8 mouse cellular contexts compared by ENCODE assay signal in genomic region chr19:6992011-6992858, GRCm38 (mm10). TPM values are rescaled to one million over a fixed set of nuclear protein-coding genes. Genes with fewer than 3 reads are reported as not detected.
DNase-seq lines count a peak whose midpoint lies in the region; ATAC-seq lines count a peak whose summit lies in the region.

Gene Dnajc4, minus strand, starts transcription at chr19:6992572.

- no peaks in the 10 kb centered on the region for H3K9me3 ChIP-seq in hindbrain, embryonic 10.5 days

- H3K4me1 ChIP-seq in hindbrain, embryonic 10.5 days (replicated peaks), result peaks cover 71% of the 10 kb centered on the region

- ATAC-seq in frontal cortex, adult (ENCODE audit: low TSS enrichment), result peak; percentile 84

- H3K27me3 ChIP-seq in hindbrain, embryonic 10.5 days (ENCODE audit: insufficient read depth, poor library complexity, severe bottlenecking), result no peaks in the 10 kb centered on the region

- WGBS in hindbrain, embryonic 10.5 days, result 3% methylated on average over 37 of the region's 37 CpGs

- peak within 1 kb of the TSS; percentile 89 for H3K27ac ChIP-seq in hindbrain, embryonic 10.5 days

- H3K4me3 ChIP-seq in hindbrain, embryonic 10.5 days, result peak within 1 kb of the TSS; percentile 69

- peak; percentile 91 for DNase-seq in MN1 (ENCODE audit: low spot score)
- DNase-seq in cerebellum, adult 9-10 months, result peak; percentile 98
- DNase-seq in hindbrain, embryonic 10.5 days (ENCODE audit: low spot score), result peak; percentile 98
- peak; percentile 93 to 95 for DNase-seq in layer of hippocampus, postnatal 10 days (ENCODE audit: low spot score in 2 of 2)
- peak; percentile 99 for DNase-seq in lung, postnatal 10 days
- DNase-seq in ovary, postnatal 36 days (ENCODE audit: low spot score), result peak; percentile 94
- DNase-seq in thymus, postnatal 25 days, result peak; percentile 98

- H3K36me3 ChIP-seq in hindbrain, embryonic 10.5 days, result 0 out of 2 replicates have a peak, but pooled peaks cover 3% of the 10 kb centered on the region

RNA-seq across cellular contexts. Expression of gene Dnajc4, which starts in this region (rescaled TPM):
- polyA plus RNA-seq in hindbrain, embryonic 10.5 days (2016; fragmentation: Nextera tagmentation; extraction: Ambion mirVana), result 18.7 and 23.3 TPM in 2 replicates
- 10 to 100 TPM; 18.1 to 21.5 TPM for total RNA-seq in layer of hippocampus, postnatal 10 days (2021)

Comparison
In these comparisons a context has a peak if more than half of its experiments do, and no peak if none do; other contexts are left out.
1. Peak in every context shown above with its lines: DNase-seq, ATAC-seq, H3K4me3 ChIP-seq and H3K27ac ChIP-seq.